Mouse (Mus musculus): ENCODE results near the gene Rapgef1. TPM values are rescaled to one million over a fixed set of nuclear protein-coding genes. Genes with fewer than 3 reads are reported as not detected.

Rapgef1 gene
- polyA plus RNA-seq, 1 experiment from 2014 or later = 5.5 TPM

GRCm38 (mm10) chr2:29623247-29624090 is 3.9 kb downstream of the Rapgef1 start:
- peak overlapping the region; percentile 86 for H3K27ac ChIP-seq (replicated peaks)
- peak overlapping the region; percentile 25; the same call in 1 of the 2 replicates for H3K9ac ChIP-seq
- H3K4me2 ChIP-seq = peak overlapping the region; percentile 48
- H3K36me3 ChIP-seq (replicated peaks) = no peaks in the 10 kb centered on the region
- peak; percentile 28 for ATAC-seq (ENCODE audit: insufficient read depth)
- no peak overlapping the region; the same call in 1 of the 2 replicates for H3K4me3 ChIP-seq (replicated peaks)
- H3K4me1 ChIP-seq (replicated peaks) = peaks cover 81% of the 10 kb centered on the region
- H3K27me3 ChIP-seq = no peaks in the 10 kb centered on the region
- no peaks in the 10 kb centered on the region for H3K9me3 ChIP-seq (replicated peaks)
- WGBS (ENCODE audit: insufficient replicate concordance) = 46% methylated on average over 9 of the region's 9 CpGs

GRCm38 (mm10) chr2:29624091-29624608 is 4.6 kb downstream of the Rapgef1 start:
- no peak for ATAC-seq (ENCODE audit: insufficient read depth)
- Histone ChIP-seq H3K9me3 (replicated peaks) (no peaks in the 10 kb centered on the region), H3K36me3 (replicated peaks) (no peaks in the 10 kb centered on the region), H3K4me1 (replicated peaks) (peaks cover 86% of the 10 kb centered on the region), H3K4me3 (replicated peaks) (no peak overlapping the region), H3K4me2 (peak overlapping the region; percentile 48), H3K27ac (replicated peaks) (peak overlapping the region; percentile 86), H3K9ac (0 out of 2 replicates have a peak overlapping the region, but pooled peaks have one; percentile 25), H3K27me3 (no peaks in the 10 kb centered on the region)
- WGBS (ENCODE audit: insufficient replicate concordance) = 20% methylated on average over 4 of the region's 4 CpGs

GRCm38 (mm10) chr2:29624739-29625138 is 5.2 kb downstream of the Rapgef1 start:
- H3K27me3 ChIP-seq = no peaks in the 10 kb centered on the region
- no peak overlapping the region for H3K4me3 ChIP-seq (replicated peaks)
- 0 out of 2 replicates have a peak overlapping the region, but pooled peaks have one; percentile 3 for H3K4me2 ChIP-seq
- no peak for ATAC-seq (ENCODE audit: insufficient read depth)
- 45% methylated on average over 5 of the region's 5 CpGs for WGBS (ENCODE audit: insufficient replicate concordance)
- H3K9ac ChIP-seq = no peak overlapping the region
- H3K27ac ChIP-seq (replicated peaks) = peak overlapping the region; percentile 86
- H3K36me3 ChIP-seq (replicated peaks) = no peaks in the 10 kb centered on the region
- H3K9me3 ChIP-seq (replicated peaks) = no peaks in the 10 kb centered on the region
- peaks cover 89% of the 10 kb centered on the region for H3K4me1 ChIP-seq (replicated peaks)

- Histone ChIP-seq H3K36me3 (replicated peaks) (no peaks in the 10 kb centered on the region; the same call in 1 of the 2 replicates), H3K4me2 (no peak overlapping the region), H3K9ac (no peak overlapping the region), H3K4me1 (replicated peaks) (peaks cover 93% of the 10 kb centered on the region), H3K27me3 (no peaks in the 10 kb centered on the region), H3K9me3 (replicated peaks) (no peaks in the 10 kb centered on the region), H3K27ac (replicated peaks) (no peak overlapping the region), H3K4me3 (replicated peaks) (no peak overlapping the region)
- ATAC-seq (ENCODE audit: insufficient read depth) = no peak
- WGBS (ENCODE audit: insufficient replicate concordance) = 87% methylated on average over 8 of the region's 8 CpGs
Measured at GRCm38 (mm10) chr2:29625573-29626200, 6.2 kb downstream of the Rapgef1 start.

- Histone ChIP-seq H3K27me3 (no peaks in the 10 kb centered on the region), H3K4me3 (replicated peaks) (no peak overlapping the region), H3K36me3 (replicated peaks) (no peaks in the 10 kb centered on the region; the same call in 1 of the 2 replicates), H3K27ac (replicated peaks) (no peak overlapping the region), H3K4me2 (no peak overlapping the region), H3K9ac (no peak overlapping the region), H3K4me1 (replicated peaks) (peaks cover 91% of the 10 kb centered on the region), H3K9me3 (replicated peaks) (no peaks in the 10 kb centered on the region)
- no peak for ATAC-seq (ENCODE audit: insufficient read depth)
- 71% methylated on average over 3 of the region's 3 CpGs for WGBS (ENCODE audit: insufficient replicate concordance)
Measured at GRCm38 (mm10) chr2:29627337-29627736, 7.8 kb downstream of the Rapgef1 start.

- Histone ChIP-seq H3K4me2 (no peak overlapping the region), H3K27ac (replicated peaks) (no peak overlapping the region), H3K4me3 (replicated peaks) (no peak overlapping the region), H3K9ac (no peak overlapping the region), H3K4me1 (replicated peaks) (peaks cover 91% of the 10 kb centered on the region), H3K36me3 (replicated peaks) (no peaks in the 10 kb centered on the region; the same call in 1 of the 2 replicates), H3K9me3 (replicated peaks) (no peaks in the 10 kb centered on the region), H3K27me3 (no peaks in the 10 kb centered on the region)
- 51% methylated on average over 5 of the region's 5 CpGs for WGBS (ENCODE audit: insufficient replicate concordance)
- ATAC-seq (ENCODE audit: insufficient read depth) = no peak
Measured at GRCm38 (mm10) chr2:29628186-29628585, 8.7 kb downstream of the Rapgef1 start.

GRCm38 (mm10) chr2:29628763-29629181 is 9.3 kb downstream of the Rapgef1 start:
- no peak overlapping the region for H3K27ac ChIP-seq (replicated peaks)
- no peaks in the 10 kb centered on the region for H3K27me3 ChIP-seq
- no peaks in the 10 kb centered on the region; the same call in 1 of the 2 replicates for H3K36me3 ChIP-seq (replicated peaks)
- H3K4me2 ChIP-seq = no peak overlapping the region
- H3K9me3 ChIP-seq (replicated peaks) = no peaks in the 10 kb centered on the region
- ATAC-seq (ENCODE audit: insufficient read depth) = no peak
- H3K4me1 ChIP-seq (replicated peaks) = peaks cover 91% of the 10 kb centered on the region
- no peak overlapping the region for H3K9ac ChIP-seq
- WGBS (ENCODE audit: insufficient replicate concordance) = 69% methylated on average over 5 of the region's 5 CpGs
- H3K4me3 ChIP-seq (replicated peaks) = no peak overlapping the region

GRCm38 (mm10) chr2:29629311-29629710 is 9.8 kb downstream of the Rapgef1 start:
- no peak overlapping the region for H3K4me3 ChIP-seq (replicated peaks)
- H3K4me1 ChIP-seq (replicated peaks) = peaks cover 91% of the 10 kb centered on the region
- H3K27me3 ChIP-seq = no peaks in the 10 kb centered on the region
- ATAC-seq (ENCODE audit: insufficient read depth) = no peak
- no peak overlapping the region for H3K9ac ChIP-seq
- H3K27ac ChIP-seq (replicated peaks) = no peak overlapping the region
- H3K9me3 ChIP-seq (replicated peaks) = no peaks in the 10 kb centered on the region
- H3K36me3 ChIP-seq (replicated peaks) = no peaks in the 10 kb centered on the region; the same call in 1 of the 2 replicates
- H3K4me2 ChIP-seq = no peak overlapping the region
- 61% methylated on average over 2 of the region's 2 CpGs for WGBS (ENCODE audit: insufficient replicate concordance)

GRCm38 (mm10) chr2:29630141-29630771 is 10.7 kb downstream of the Rapgef1 start:
- no peaks in the 10 kb centered on the region; the same call in 1 of the 2 replicates for H3K36me3 ChIP-seq (replicated peaks)
- no peak overlapping the region for H3K27ac ChIP-seq (replicated peaks)
- no peaks in the 10 kb centered on the region for H3K27me3 ChIP-seq
- 75% methylated on average over 10 of the region's 10 CpGs for WGBS (ENCODE audit: insufficient replicate concordance)
- peaks cover 85% of the 10 kb centered on the region for H3K4me1 ChIP-seq (replicated peaks)
- H3K4me2 ChIP-seq = no peak overlapping the region
- H3K4me3 ChIP-seq (replicated peaks) = no peak overlapping the region
- no peak overlapping the region; the same call in 1 of the 2 replicates for H3K9ac ChIP-seq
- no peaks in the 10 kb centered on the region for H3K9me3 ChIP-seq (replicated peaks)
- no peak for ATAC-seq (ENCODE audit: insufficient read depth)

- Histone ChIP-seq H3K4me3 (replicated peaks) (no peak overlapping the region), H3K27ac (replicated peaks) (no peak overlapping the region), H3K4me2 (no peak overlapping the region), H3K9me3 (replicated peaks) (no peaks in the 10 kb centered on the region), H3K27me3 (no peaks in the 10 kb centered on the region), H3K9ac (no peak overlapping the region; the same call in 1 of the 2 replicates), H3K36me3 (replicated peaks) (no peaks in the 10 kb centered on the region; the same call in 1 of the 2 replicates), H3K4me1 (replicated peaks) (peaks cover 77% of the 10 kb centered on the region)
- no peak for ATAC-seq (ENCODE audit: insufficient read depth)
Measured at GRCm38 (mm10) chr2:29631020-29631419, 11.5 kb downstream of the Rapgef1 start.
